Comparison of ENCODE assay signal across 8 mouse cellular contexts in the genomic region with DNA sequence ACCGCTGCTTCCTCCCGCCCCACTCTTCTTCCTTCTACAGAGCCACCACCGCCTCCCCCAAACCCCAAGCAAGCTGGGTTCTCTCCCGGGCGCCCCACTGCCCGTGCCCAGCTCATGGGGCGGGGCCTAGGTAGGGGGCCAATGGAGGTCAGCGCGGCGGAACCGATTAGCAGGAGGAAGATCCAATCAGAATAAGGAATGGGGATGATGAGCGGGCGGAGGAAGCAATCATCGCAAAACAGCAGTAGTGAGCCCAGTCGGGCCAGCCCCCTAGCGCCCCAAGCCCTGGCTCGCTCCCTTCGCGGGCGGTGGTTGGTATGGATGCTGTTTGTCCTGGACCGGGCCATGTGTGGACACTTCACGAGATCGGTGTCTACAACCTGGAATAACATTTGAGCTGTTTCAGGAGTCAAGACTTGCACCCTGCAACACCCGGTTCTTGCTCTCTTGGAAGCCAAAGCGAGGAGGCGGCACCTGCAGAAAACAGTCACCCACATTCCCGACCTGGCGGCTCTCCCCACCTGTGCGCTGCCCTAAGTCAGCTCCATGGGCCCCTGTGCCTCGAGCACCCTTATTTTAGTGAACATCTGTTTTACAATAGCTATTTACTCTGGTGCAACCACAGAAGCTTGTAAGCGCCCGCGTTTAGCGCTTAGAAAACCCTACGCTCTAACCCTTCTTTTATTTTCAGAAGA. TPM values are rescaled to one million over a fixed set of nuclear protein-coding genes. Genes with fewer than 3 reads are reported as not detected.
DNase-seq lines count a peak whose midpoint lies in the region; ATAC-seq and TF ChIP-seq lines count a peak whose summit lies in the region.

A gene (minus strand): TSS at position 129 of the 695 bp plus-strand sequence.

- H3K27ac ChIP-seq in cortical plate, adult 2 months (ENCODE audit: insufficient read depth, low read length) = peak within 1 kb of the TSS; percentile 90
- H3K27ac ChIP-seq in gastrocnemius, adult 2 months = no peak within 1 kb of the TSS
- H3K27ac ChIP-seq in hindbrain, embryonic 16.5 days (ENCODE audit: low read depth, low read length) = peak within 1 kb of the TSS; percentile 96

- H3K36me3 ChIP-seq in hindbrain, embryonic 16.5 days (ENCODE audit: control insufficient read depth, insufficient read depth, low read length) = no peaks in the 10 kb centered on the region

- 0% methylated on average over 35 of the region's 35 CpGs for WGBS in hindbrain, embryonic 16.5 days

- peak within 1 kb of the TSS; percentile 89 for H3K4me2 ChIP-seq in hindbrain, embryonic 16.5 days (ENCODE audit: low read length)

- peak; percentile 89 for DNase-seq in gastrocnemius, adult 2 months
- DNase-seq in left cerebral cortex, adult 11 months (ENCODE audit: low spot score) = peak; percentile 94
- DNase-seq in lung, postnatal 36 days = peak; percentile 94
- peak; percentile 98 for DNase-seq in retina, postnatal 1 day
- DNase-seq in thymus, postnatal 4 days = peak; percentile 91

- TF ChIP-seq POLR2A in cortical plate, adult 2 months (IDR thresholded peaks at IDR 0.05; ENCODE audit: extremely low read depth, insufficient read depth, low read length) = peak; percentile 56; the same call in 1 of the 2 replicates

- no peaks in the 10 kb centered on the region for H3K4me1 ChIP-seq in cortical plate, adult 2 months (ENCODE audit: control insufficient read depth, insufficient read depth, low read length)
- peaks cover 8% of the 10 kb centered on the region for H3K4me1 ChIP-seq in hindbrain, embryonic 16.5 days (ENCODE audit: control insufficient read depth, insufficient read depth, low read depth, low read length)

- H3K9me3 ChIP-seq in hindbrain, embryonic 16.5 days (ENCODE audit: control insufficient read depth, low read length) = no peaks in the 10 kb centered on the region

- ATAC-seq in activated CD4-positive, CD25-positive, alpha-beta regulatory T cell, adult 4 months = peak; percentile 100
- peak; percentile 98 for ATAC-seq in hindbrain, embryonic 16.5 days

- intact Hi-C loops in gastrocnemius, adult 2 months (cut with DNase I) = no loop called here

- peak within 1 kb of the TSS; percentile 85 for H3K9ac ChIP-seq in hindbrain, embryonic 16.5 days (ENCODE audit: low read depth, low read length)

- H3K27me3 ChIP-seq in hindbrain, embryonic 16.5 days (replicated peaks; ENCODE audit: control insufficient read depth, insufficient read depth, low read length) = no peaks in the 10 kb centered on the region

- peak within 1 kb of the TSS; percentile 63 for H3K4me3 ChIP-seq in cortical plate, adult 2 months (ENCODE audit: insufficient read depth, low read length)
- H3K4me3 ChIP-seq in gastrocnemius, adult 2 months = peak within 1 kb of the TSS; percentile 87
- peak within 1 kb of the TSS; percentile 88 for H3K4me3 ChIP-seq in hindbrain, embryonic 16.5 days (ENCODE audit: low read length)

- TF ChIP-seq CTCF in cortical plate, adult 2 months (IDR thresholded peaks at IDR 0.05; ENCODE audit: extremely low read depth, insufficient read depth, low read length) = no peak
- 0 out of 2 replicates have a peak, but pooled peaks have one; percentile 12 for TF ChIP-seq CTCF in gastrocnemius, adult 2 months (IDR thresholded peaks at IDR 0.05)

RNA-seq across cellular contexts. Expression of the gene that starts here (rescaled TPM):
- under 1 TPM; 0.22 to 0.60 TPM for polyA plus RNA-seq in activated CD4-positive, CD25-positive, alpha-beta regulatory T cell, adult 4 months (2017; shearing (Covaris generic))
- polyA plus RNA-seq in cortical plate, adult 2 months (2012; rRNA removed) = 47.8 and 54.0 TPM in 2 replicates
- total RNA-seq in gastrocnemius, adult 2 months (2021) = under 1 TPM in 1 of 2 experiments, not detected in 1; 0.18 TPM
- polyA plus RNA-seq in hindbrain, embryonic 16.5 days (2015; fragmentation: Nextera tagmentation; extraction: Ambion mirVana) = 23.8 and 25.6 TPM in 2 replicates

Comparison
In these comparisons a context has a peak if more than half of its experiments do, and no peak if none do; other contexts are left out.
1. RNA of the gene that starts here (polyA plus RNA-seq): 47.8 to 54.0 TPM in cortical plate, adult 2 months and 23.8 to 25.6 TPM in hindbrain, embryonic 16.5 days; 0.22 to 0.60 TPM in activated CD4-positive, CD25-positive, alpha-beta regulatory T cell, adult 4 months; every median in the first group is over 10 times any median in the second.
2. Peak in ATAC-seq in activated CD4-positive, CD25-positive, alpha-beta regulatory T cell, adult 4 months; RNA of the gene not detected or under 1 TPM.
3. Peak in DNase-seq and H3K4me3 ChIP-seq in gastrocnemius, adult 2 months; RNA of the gene not detected or under 1 TPM.
4. Peak in every context shown above with its lines, with median percentiles within 50 percentile points of each other: H3K4me3 ChIP-seq and DNase-seq.